Mouse (Mus musculus): ENCODE results near the gene Lag3. TPM values are rescaled to one million over a fixed set of nuclear protein-coding genes. Genes with fewer than 3 reads are reported as not detected.

Lag3 gene
- polyA plus RNA-seq, 1 experiment from 2014 or later, result 0.93 TPM

DNA sequence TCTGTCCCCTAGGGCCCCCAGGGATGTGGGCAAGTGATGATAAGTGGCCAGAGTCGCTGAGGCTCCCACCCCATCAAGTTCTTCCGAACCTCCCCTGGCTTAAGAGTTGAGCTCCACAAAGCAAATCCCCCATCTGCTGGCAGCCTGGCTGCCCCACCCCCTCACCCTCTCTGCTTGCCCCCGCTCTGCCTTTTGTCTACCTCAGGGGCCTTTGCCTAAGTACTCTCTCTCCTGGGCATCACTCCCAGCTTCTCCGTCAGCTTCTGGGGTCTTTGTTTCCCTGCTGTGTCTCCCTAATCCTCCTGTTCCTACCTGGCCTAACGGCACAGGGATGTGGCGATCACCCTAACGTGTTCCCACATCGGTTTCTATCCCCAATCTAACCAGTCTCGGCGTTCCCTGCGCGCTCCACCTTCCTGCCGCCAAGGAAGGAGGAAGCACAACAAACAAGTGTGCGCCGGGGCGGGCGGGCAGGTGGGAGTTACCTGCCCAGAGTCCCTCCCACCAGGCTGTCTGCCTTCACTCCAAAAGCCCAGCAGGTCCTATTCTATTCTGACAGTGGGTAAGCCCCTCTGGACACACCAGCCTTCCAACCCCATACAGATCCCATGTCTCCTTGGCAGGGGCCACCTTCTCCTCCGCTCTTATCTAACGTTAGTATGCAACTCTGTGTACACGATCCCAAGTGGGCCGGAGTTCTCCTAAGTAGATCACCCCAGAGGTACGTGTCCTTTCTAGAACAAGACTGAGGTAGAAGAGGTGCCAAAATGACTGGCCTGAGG is 3.8 kb upstream of the Lag3 start:
- 16% methylated on average over 22 of the region's 22 CpGs for WGBS
- Histone ChIP-seq H3K4me3 (ENCODE audit: low read depth, low read length) (peak overlapping the region; percentile 93), H3K4me2 (replicated peaks; ENCODE audit: low read depth) (peak overlapping the region; percentile 89), H3K9ac (ENCODE audit: low read length) (peak overlapping the region; percentile 99), H3K36me3 (ENCODE audit: control insufficient read depth, insufficient read depth, low read length) (peaks cover 13% of the 10 kb centered on the region), H3K9me3 (ENCODE audit: control insufficient read depth, low read length) (no peaks in the 10 kb centered on the region), H3K4me1 (replicated peaks; ENCODE audit: control insufficient read depth, insufficient read depth) (peaks cover 11% of the 10 kb centered on the region), H3K27me3 (ENCODE audit: control insufficient read depth, insufficient read depth, low read length) (no peaks in the 10 kb centered on the region), H3K27ac (replicated peaks) (peak overlapping the region; percentile 100)
- ATAC-seq (ENCODE audit: low FRiP score, low TSS enrichment), result peak; percentile 2; the same call in 1 of the 2 replicates
- DNase-seq (ENCODE audit: low spot score), result peak; percentile 80
- no peak for TF ChIP-seq CTCF (IDR thresholded peaks at IDR 0.05; ENCODE audit: low read depth)
- TF ChIP-seq EP300 (optimal IDR thresholded peaks at IDR 0.05), result no peak

DNA sequence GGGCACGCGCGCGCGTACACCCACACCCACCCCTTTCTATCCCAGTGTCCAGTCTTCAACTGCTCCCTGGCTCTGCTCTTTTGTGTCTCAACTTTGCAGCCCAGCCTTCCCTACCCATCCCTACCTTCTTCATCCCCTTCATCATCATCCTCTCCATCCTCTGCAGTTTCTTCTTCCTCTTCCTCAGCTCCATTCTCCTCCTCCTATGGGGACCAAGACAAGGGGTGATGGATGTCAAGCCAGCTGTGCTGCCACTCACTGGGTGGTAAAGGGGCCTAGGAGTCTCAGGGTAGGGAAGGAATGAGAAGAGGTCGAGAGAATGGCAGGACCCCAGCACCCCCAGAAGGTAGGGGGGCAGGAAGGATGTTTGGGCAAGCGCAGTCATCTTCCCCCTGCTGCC is 3.0 kb upstream of the Lag3 start:
- Histone ChIP-seq H3K9me3 (ENCODE audit: control insufficient read depth, low read length) (no peaks in the 10 kb centered on the region), H3K27ac (replicated peaks) (no peak overlapping the region), H3K27me3 (ENCODE audit: control insufficient read depth, insufficient read depth, low read length) (no peaks in the 10 kb centered on the region), H3K4me2 (replicated peaks; ENCODE audit: low read depth) (no peak overlapping the region), H3K4me1 (replicated peaks; ENCODE audit: control insufficient read depth, insufficient read depth) (peaks cover 18% of the 10 kb centered on the region), H3K36me3 (ENCODE audit: control insufficient read depth, insufficient read depth, low read length) (peaks cover 13% of the 10 kb centered on the region), H3K4me3 (ENCODE audit: low read depth, low read length) (no peak overlapping the region), H3K9ac (ENCODE audit: low read length) (0 out of 2 replicates have a peak overlapping the region, but pooled peaks have one; percentile 99)
- TF ChIP-seq EP300 (optimal IDR thresholded peaks at IDR 0.05) (no peak), CTCF (IDR thresholded peaks at IDR 0.05; ENCODE audit: low read depth) (no peak)
- ATAC-seq (ENCODE audit: low FRiP score, low TSS enrichment) (no peak), DNase-seq (ENCODE audit: low spot score) (no peak)
- WGBS, result 80% methylated on average over 7 of the region's 7 CpGs

DNA sequence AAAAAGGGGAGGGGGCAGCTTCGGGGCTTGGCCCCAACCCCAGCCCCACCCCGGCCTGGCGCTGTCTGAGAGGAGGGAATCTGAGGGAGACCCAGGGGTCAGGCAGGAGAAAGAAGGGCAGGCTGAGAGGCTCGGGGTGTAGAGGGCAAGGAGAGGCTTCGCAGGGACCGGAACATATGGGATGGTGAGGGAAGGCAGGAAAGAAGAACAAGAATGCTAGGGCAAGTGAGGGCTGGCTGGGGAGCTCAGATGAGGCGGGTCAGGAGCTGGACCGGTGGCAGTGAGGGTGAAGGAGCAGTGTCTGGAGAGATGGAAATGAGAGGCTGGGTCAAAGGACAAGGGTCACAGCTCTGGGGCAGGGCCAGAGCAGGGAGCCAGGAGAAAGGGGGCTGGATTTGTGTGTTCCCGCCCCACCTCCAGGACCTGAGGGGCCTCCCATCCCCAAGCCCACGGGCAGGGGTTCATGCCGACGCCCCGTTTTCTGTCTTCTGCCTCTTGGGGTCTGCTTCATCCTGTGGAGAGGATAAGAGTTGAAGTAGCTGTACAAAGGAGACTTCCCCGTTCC is 2.3 kb upstream of the Lag3 start:
- H3K27me3 ChIP-seq (ENCODE audit: control insufficient read depth, insufficient read depth, low read length), result no peaks in the 10 kb centered on the region
- DNase-seq (ENCODE audit: low spot score), result no peak
- no peak for ATAC-seq (ENCODE audit: low FRiP score, low TSS enrichment)
- H3K4me1 ChIP-seq (replicated peaks; ENCODE audit: control insufficient read depth, insufficient read depth), result peaks cover 18% of the 10 kb centered on the region
- no peak overlapping the region for H3K4me3 ChIP-seq (ENCODE audit: low read depth, low read length)
- H3K27ac ChIP-seq (replicated peaks), result 0 out of 2 replicates have a peak overlapping the region, but pooled peaks have one; percentile 2
- H3K4me2 ChIP-seq (replicated peaks; ENCODE audit: low read depth), result no peak overlapping the region
- H3K36me3 ChIP-seq (ENCODE audit: control insufficient read depth, insufficient read depth, low read length), result peaks cover 13% of the 10 kb centered on the region
- H3K9ac ChIP-seq (ENCODE audit: low read length), result peak overlapping the region; percentile 27; the same call in 1 of the 2 replicates
- no peaks in the 10 kb centered on the region for H3K9me3 ChIP-seq (ENCODE audit: control insufficient read depth, low read length)
- TF ChIP-seq CTCF (IDR thresholded peaks at IDR 0.05; ENCODE audit: low read depth) (no peak), EP300 (optimal IDR thresholded peaks at IDR 0.05) (no peak)
- WGBS, result 66% methylated on average over 13 of the region's 14 CpGs

DNA sequence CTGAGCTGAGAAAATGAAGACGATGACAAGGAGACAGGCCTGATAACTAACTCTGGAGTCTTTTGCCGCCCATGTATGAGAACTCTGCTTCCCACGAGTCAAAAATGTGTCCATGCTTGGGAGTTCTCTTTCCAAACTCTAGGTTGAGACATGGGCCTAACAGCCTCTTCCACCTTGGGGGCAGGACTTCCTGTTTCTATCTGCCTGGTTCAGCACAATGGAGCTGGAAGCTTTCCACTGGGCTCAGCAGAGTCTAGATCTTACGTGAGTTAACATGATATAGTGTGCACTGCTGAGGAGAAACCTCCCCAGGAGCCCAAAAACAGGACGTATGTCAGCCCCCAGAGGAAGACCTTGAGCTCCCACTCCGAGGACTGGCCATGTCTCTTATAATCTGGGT is 1.7 kb upstream of the Lag3 start:
- ATAC-seq (ENCODE audit: low FRiP score, low TSS enrichment) (no peak), DNase-seq (ENCODE audit: low spot score) (no peak)
- no peak for TF ChIP-seq EP300 (optimal IDR thresholded peaks at IDR 0.05)
- no peak for TF ChIP-seq CTCF (IDR thresholded peaks at IDR 0.05; ENCODE audit: low read depth)
- H3K36me3 ChIP-seq (ENCODE audit: control insufficient read depth, insufficient read depth, low read length), result peaks cover 13% of the 10 kb centered on the region
- H3K27ac ChIP-seq (replicated peaks), result 0 out of 2 replicates have a peak overlapping the region, but pooled peaks have one; percentile 2
- no peak overlapping the region for H3K9ac ChIP-seq (ENCODE audit: low read length)
- peaks cover 18% of the 10 kb centered on the region for H3K4me1 ChIP-seq (replicated peaks; ENCODE audit: control insufficient read depth, insufficient read depth)
- no peaks in the 10 kb centered on the region for H3K27me3 ChIP-seq (ENCODE audit: control insufficient read depth, insufficient read depth, low read length)
- H3K9me3 ChIP-seq (ENCODE audit: control insufficient read depth, low read length), result no peaks in the 10 kb centered on the region
- H3K4me2 ChIP-seq (replicated peaks; ENCODE audit: low read depth), result no peak overlapping the region
- H3K4me3 ChIP-seq (ENCODE audit: low read depth, low read length), result no peak overlapping the region
- WGBS, result 58% methylated on average over 6 of the region's 6 CpGs

DNA sequence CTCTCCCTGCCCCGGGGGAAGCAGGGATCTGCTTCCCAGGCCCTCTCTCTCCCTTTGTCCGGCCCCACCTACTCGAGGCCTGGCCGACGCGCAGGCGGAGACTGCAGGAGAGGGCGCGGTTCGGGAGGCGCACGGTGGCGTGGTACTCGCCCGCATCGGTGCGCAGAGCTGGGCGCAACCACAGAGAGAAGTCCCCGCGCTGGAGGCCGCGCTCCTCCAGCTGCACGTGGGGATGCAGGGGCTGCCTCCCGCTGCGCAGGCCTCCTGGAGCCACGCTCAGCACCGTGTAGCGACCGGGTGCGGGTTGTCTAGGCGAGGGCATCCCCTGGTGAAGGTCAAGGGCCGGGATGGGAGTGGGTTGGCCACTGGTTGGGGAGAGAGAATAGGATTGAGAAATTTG is 1.5 kb downstream of the Lag3 start:
- H3K36me3 ChIP-seq (ENCODE audit: control insufficient read depth, insufficient read depth, low read length), result peaks cover 13% of the 10 kb centered on the region
- no peak overlapping the region for H3K9ac ChIP-seq (ENCODE audit: low read length)
- H3K27me3 ChIP-seq (ENCODE audit: control insufficient read depth, insufficient read depth, low read length), result no peaks in the 10 kb centered on the region
- H3K9me3 ChIP-seq (ENCODE audit: control insufficient read depth, low read length), result no peaks in the 10 kb centered on the region
- H3K4me3 ChIP-seq (ENCODE audit: low read depth, low read length), result 0 out of 2 replicates have a peak overlapping the region, but pooled peaks have one; percentile 1
- ATAC-seq (ENCODE audit: low FRiP score, low TSS enrichment), result peak; percentile 54; the same call in 1 of the 2 replicates
- DNase-seq (ENCODE audit: low spot score), result peak; percentile 62
- no peak overlapping the region for H3K27ac ChIP-seq (replicated peaks)
- TF ChIP-seq EP300 (optimal IDR thresholded peaks at IDR 0.05), result no peak
- H3K4me2 ChIP-seq (replicated peaks; ENCODE audit: low read depth), result peak overlapping the region; percentile 29
- H3K4me1 ChIP-seq (replicated peaks; ENCODE audit: control insufficient read depth, insufficient read depth), result peaks cover 12% of the 10 kb centered on the region; the same call in 1 of the 2 replicates
- 15% methylated on average over 31 of the region's 32 CpGs for WGBS

DNA sequence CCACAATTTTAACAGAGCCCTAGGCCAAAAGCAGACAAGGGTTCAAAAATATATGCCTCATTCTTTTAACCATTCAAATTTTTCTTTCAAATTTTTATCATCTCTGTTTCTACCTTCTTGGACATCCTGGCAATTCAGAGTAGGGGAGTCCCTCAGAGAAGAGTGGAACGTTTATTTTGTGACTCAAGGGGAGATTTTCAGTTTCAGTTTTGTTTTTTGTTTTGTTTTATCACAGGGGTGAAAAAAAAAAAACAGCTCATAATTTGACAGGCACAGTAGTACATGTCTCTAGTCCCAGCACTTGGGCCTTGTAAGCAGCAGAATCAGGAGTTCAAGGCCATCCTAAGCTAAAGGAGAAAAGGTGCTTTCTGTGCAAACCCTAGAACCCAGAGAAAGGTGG is 3.7 kb downstream of the Lag3 start:
- Histone ChIP-seq H3K9ac (ENCODE audit: low read length) (no peak overlapping the region), H3K4me3 (ENCODE audit: low read depth, low read length) (no peak overlapping the region), H3K9me3 (ENCODE audit: control insufficient read depth, low read length) (no peaks in the 10 kb centered on the region), H3K4me1 (replicated peaks; ENCODE audit: control insufficient read depth, insufficient read depth) (peaks cover 8% of the 10 kb centered on the region; the same call in 1 of the 2 replicates), H3K27me3 (ENCODE audit: control insufficient read depth, insufficient read depth, low read length) (no peaks in the 10 kb centered on the region), H3K27ac (replicated peaks) (no peak overlapping the region), H3K4me2 (replicated peaks; ENCODE audit: low read depth) (no peak overlapping the region), H3K36me3 (ENCODE audit: control insufficient read depth, insufficient read depth, low read length) (no peaks in the 10 kb centered on the region)
- no peak for ATAC-seq (ENCODE audit: low FRiP score, low TSS enrichment)
- DNase-seq (ENCODE audit: low spot score), result no peak
- TF ChIP-seq CTCF (IDR thresholded peaks at IDR 0.05; ENCODE audit: low read depth), result no peak
- 64% methylated on average over 1 of the region's 1 CpGs for WGBS
